Mouse (Mus musculus) kidney, postnatal 0 days (tissue): ENCODE measurements at regions not wholly inside any gene's neighbourhood (a gene's known extent, or its start where the extent isn't known, plus 50 kb on each side); places are given as distances from the start of the nearest gene placed in this dataset.

ENCODE experiments used
- ATAC-seq: fragments of 200-750 bp; cut with Nextera tagmentation; replicated peaks from 2 replicates; pipeline ENCODE4 v1.8.0; 2017; ENCODE audit warnings: low read depth, moderate number of reproducible peaks, moderate TSS enrichment, moderate library complexity; ENCODE audit not compliant: low FRiP score
- DNase-seq: peaks from one replicate; pipeline ENCODE4 v3.0.0-alpha.2; 2016; ENCODE audit warnings: low spot score
- H3K27ac ChIP-seq: fragments of 300-500 bp; sonication (generic); 2 replicates; pipeline ENCODE4 v1.5.1; 2014; ENCODE audit warnings: mild to moderate bottlenecking
- H3K27me3 ChIP-seq: fragments of 300-500 bp; sonication (generic); 2 replicates; pipeline ENCODE4 v1.6.1; 2014; ENCODE audit warnings: low read length, mixed read lengths; ENCODE audit not compliant: insufficient read depth
- H3K36me3 ChIP-seq: fragments of 300-500 bp; sonication (generic); 2 replicates; pipeline ENCODE4 v1.6.1; 2014; ENCODE audit warnings: low read length, mixed read lengths; ENCODE audit not compliant: insufficient read depth
- H3K4me1 ChIP-seq: fragments of 300-500 bp; sonication (generic); replicated peaks from 2 replicates; pipeline ENCODE4 v1.6.1; 2014; ENCODE audit warnings: antibody characterized with exemption, low read length, mixed read lengths; ENCODE audit not compliant: insufficient read depth
- H3K4me2 ChIP-seq: fragments of 300-500 bp; sonication (generic); 2 replicates; pipeline ENCODE4 v1.6.1; 2014; ENCODE audit warnings: mild to moderate bottlenecking, low read length, moderate library complexity, mixed read lengths
- H3K4me3 ChIP-seq: fragments of 300-500 bp; sonication (generic); replicated peaks from 2 replicates; pipeline ENCODE4 v1.5.1; 2014; ENCODE audit warnings: low read depth, low read length
- H3K9ac ChIP-seq: fragments of 300-500 bp; sonication (generic); 2 replicates; pipeline ENCODE4 v1.6.1; 2014; ENCODE audit warnings: low read depth, low read length
- H3K9me3 ChIP-seq: fragments of 300-500 bp; sonication (generic); replicated peaks from 2 replicates; pipeline ENCODE4 v1.6.1; 2016; ENCODE audit warnings: low read length, inconsistent platforms, mixed read lengths
- CTCF ChIP-seq: IDR thresholded peaks from 2 replicates; pipeline ENCODE4 v1.5.1; 2016; ENCODE audit warnings: antibody characterized with exemption, low read depth, mild to moderate bottlenecking, moderate library complexity
- WGBS: fragments of 180-500 bp; shearing (Covaris S2); extraction: QIAGEN DNeasy Blood & Tissue Kit; methylation state at CpG from one replicate; pipeline ENCODE4 v1.1.7; 2014; 5-methylcytosine and 5-hydroxymethylcytosine counted together

- H3K4me2 ChIP-seq, result no peak overlapping the region
- no peak for DNase-seq
- 64% methylated on average over 2 of the region's 2 CpGs for WGBS
- TF ChIP-seq CTCF, result no peak
- H3K27me3 ChIP-seq, result peaks cover 4% of the 10 kb centered on the region; the same call in 1 of the 2 replicates
- no peak overlapping the region for H3K9ac ChIP-seq
- no peak for ATAC-seq
- H3K4me1 ChIP-seq, result no peaks in the 10 kb centered on the region
- no peak overlapping the region for H3K4me3 ChIP-seq
- no peaks in the 10 kb centered on the region for H3K9me3 ChIP-seq
- H3K36me3 ChIP-seq, result no peaks in the 10 kb centered on the region
- no peak overlapping the region for H3K27ac ChIP-seq
Observed at GRCm38 (mm10) chr4:9096274-9096673, 857.4 kb upstream of the Car8 start.

- TF ChIP-seq CTCF, result no peak
Observed at GRCm38 (mm10) chr4:9095646-9096045, 856.8 kb upstream of the Car8 start.

GRCm38 (mm10) chr4:9094522-9094921 is 855.7 kb upstream of the Car8 start:
- ATAC-seq, result peak; percentile 69; the same call in 1 of the 2 replicates
- H3K4me1 ChIP-seq, result no peaks in the 10 kb centered on the region
- H3K9ac ChIP-seq, result no peak overlapping the region
- peak overlapping the region; percentile 21; the same call in 1 of the 2 replicates for H3K4me2 ChIP-seq
- H3K27me3 ChIP-seq, result peaks cover 4% of the 10 kb centered on the region; the same call in 1 of the 2 replicates
- no peak overlapping the region for H3K4me3 ChIP-seq
- no peaks in the 10 kb centered on the region for H3K9me3 ChIP-seq
- H3K27ac ChIP-seq, result no peak overlapping the region
- H3K36me3 ChIP-seq, result no peaks in the 10 kb centered on the region
- peak; percentile 29 for DNase-seq
- WGBS, result 18% methylated on average over 10 of the region's 10 CpGs
- TF ChIP-seq CTCF, result no peak

More at GRCm38 (mm10) chr4:9095646-9096045, 856.8 kb upstream of the Car8 start:
- DNase-seq, result peak; percentile 68
- no peaks in the 10 kb centered on the region for H3K9me3 ChIP-seq
- H3K27ac ChIP-seq, result no peak overlapping the region
- no peak overlapping the region for H3K9ac ChIP-seq
- 0 out of 2 replicates have a peak, but pooled peaks have one; percentile 7 for ATAC-seq
- WGBS, result 44% methylated on average over 7 of the region's 7 CpGs
- peaks cover 4% of the 10 kb centered on the region; the same call in 1 of the 2 replicates for H3K27me3 ChIP-seq
- H3K4me3 ChIP-seq, result no peak overlapping the region
- H3K4me1 ChIP-seq, result no peaks in the 10 kb centered on the region
- no peak overlapping the region for H3K4me2 ChIP-seq
- H3K36me3 ChIP-seq, result no peaks in the 10 kb centered on the region

GRCm38 (mm10) chr4:9094076-9094475 is 855.2 kb upstream of the Car8 start:
- H3K27me3 ChIP-seq, result peaks cover 4% of the 10 kb centered on the region; the same call in 1 of the 2 replicates
- H3K27ac ChIP-seq, result no peak overlapping the region
- H3K9ac ChIP-seq, result no peak overlapping the region
- no peak overlapping the region for H3K4me3 ChIP-seq
- no peaks in the 10 kb centered on the region for H3K4me1 ChIP-seq
- ATAC-seq, result no peak
- 46% methylated on average over 6 of the region's 6 CpGs for WGBS
- no peaks in the 10 kb centered on the region for H3K36me3 ChIP-seq
- no peak for DNase-seq
- no peak overlapping the region for H3K4me2 ChIP-seq
- TF ChIP-seq CTCF, result no peak
- no peaks in the 10 kb centered on the region for H3K9me3 ChIP-seq

GRCm38 (mm10) chr4:9083526-9083925 is 844.7 kb upstream of the Car8 start:
- DNase-seq, result no peak
- WGBS, result 81% methylated on average over 13 of the region's 13 CpGs

GRCm38 (mm10) chr4:9081701-9082562 is 843.1 kb upstream of the Car8 start:
- H3K36me3 ChIP-seq, result no peaks in the 10 kb centered on the region
- no peak overlapping the region for H3K4me3 ChIP-seq
- no peak overlapping the region for H3K27ac ChIP-seq
- H3K4me2 ChIP-seq, result no peak overlapping the region
- H3K9me3 ChIP-seq, result no peaks in the 10 kb centered on the region
- H3K9ac ChIP-seq, result no peak overlapping the region
- WGBS, result 25% methylated on average over 14 of the region's 14 CpGs
- H3K27me3 ChIP-seq, result no peaks in the 10 kb centered on the region
- ATAC-seq, result peak; percentile 72
- DNase-seq, result peak; percentile 59
- no peak for TF ChIP-seq CTCF
- H3K4me1 ChIP-seq, result no peaks in the 10 kb centered on the region

More at GRCm38 (mm10) chr4:9083526-9083925, 844.7 kb upstream of the Car8 start:
- no peak for TF ChIP-seq CTCF
- ATAC-seq, result no peak
- Histone ChIP-seq H3K9ac (no peak overlapping the region), H3K4me2 (no peak overlapping the region), H3K27ac (no peak overlapping the region), H3K4me3 (no peak overlapping the region), H3K4me1 (no peaks in the 10 kb centered on the region), H3K27me3 (no peaks in the 10 kb centered on the region), H3K9me3 (no peaks in the 10 kb centered on the region), H3K36me3 (no peaks in the 10 kb centered on the region)
